Mouse (Mus musculus) midbrain, postnatal 0 days (tissue): ENCODE measurements at regions not wholly inside any gene's neighbourhood (a gene's known extent, or its start where the extent isn't known, plus 50 kb on each side); places are given as distances from the start of the nearest gene placed in this dataset.

ENCODE experiments used
- ATAC-seq: fragments of 200-750 bp; cut with Nextera tagmentation; 2 replicates; pipeline ENCODE4 v1.8.0; 2017; ENCODE audit warnings: moderate number of reproducible peaks, mild to moderate bottlenecking, moderate TSS enrichment, moderate library complexity; ENCODE audit not compliant: low FRiP score
- DNase-seq: peaks from one replicate; pipeline ENCODE4 v3.0.0-alpha.2; 2015; ENCODE audit warnings: low spot score
- H3K27ac ChIP-seq: fragments of 300-500 bp; sonication (generic); 2 replicates; pipeline ENCODE4 v1.5.1; 2014; ENCODE audit warnings: low read depth, mild to moderate bottlenecking, low read length, mixed read lengths
- H3K27me3 ChIP-seq: fragments of 300-500 bp; sonication (generic); 2 replicates; pipeline ENCODE4 v1.6.1; 2014; ENCODE audit warnings: low read length, control low read depth, mixed read lengths; ENCODE audit not compliant: insufficient read depth
- H3K36me3 ChIP-seq: fragments of 300-500 bp; sonication (generic); 2 replicates; pipeline ENCODE4 v1.6.1; 2014; ENCODE audit warnings: low read length, control low read depth, mixed read lengths; ENCODE audit not compliant: insufficient read depth
- H3K4me1 ChIP-seq: fragments of 300-500 bp; sonication (generic); 2 replicates; pipeline ENCODE4 v1.6.1; 2014; ENCODE audit warnings: mild to moderate bottlenecking, control low read depth, antibody characterized with exemption, low read length, mixed read lengths; ENCODE audit not compliant: insufficient read depth
- H3K4me2 ChIP-seq: fragments of 300-500 bp; sonication (generic); 2 replicates; pipeline ENCODE4 v1.6.1; 2014; ENCODE audit warnings: low read depth, mild to moderate bottlenecking, low read length, mixed read lengths; ENCODE audit not compliant: poor library complexity, severe bottlenecking
- H3K4me3 ChIP-seq: fragments of 300-500 bp; sonication (generic); 2 replicates; pipeline ENCODE4 v1.5.1; 2014; ENCODE audit warnings: low read depth, mild to moderate bottlenecking, low read length, moderate library complexity
- H3K9ac ChIP-seq: fragments of 300-500 bp; sonication (generic); replicated peaks from 2 replicates; pipeline ENCODE4 v1.6.1; 2014; ENCODE audit warnings: mild to moderate bottlenecking, low read length, moderate library complexity, mixed read lengths; ENCODE audit not compliant: poor library complexity, severe bottlenecking
- H3K9me3 ChIP-seq: fragments of 300-500 bp; sonication (generic); 2 replicates; pipeline ENCODE4 v1.6.1; 2016; ENCODE audit warnings: low read length, control low read depth
- CTCF ChIP-seq: IDR thresholded peaks from 2 replicates; pipeline ENCODE4 v1.5.1; 2016; ENCODE audit warnings: antibody characterized with exemption, mild to moderate bottlenecking
- WGBS: fragments of 180-500 bp; shearing (Covaris S2); extraction: QIAGEN DNeasy Blood & Tissue Kit; methylation state at CpG from one replicate; pipeline ENCODE4 v1.1.7; 2014; 5-methylcytosine and 5-hydroxymethylcytosine counted together

DNA sequence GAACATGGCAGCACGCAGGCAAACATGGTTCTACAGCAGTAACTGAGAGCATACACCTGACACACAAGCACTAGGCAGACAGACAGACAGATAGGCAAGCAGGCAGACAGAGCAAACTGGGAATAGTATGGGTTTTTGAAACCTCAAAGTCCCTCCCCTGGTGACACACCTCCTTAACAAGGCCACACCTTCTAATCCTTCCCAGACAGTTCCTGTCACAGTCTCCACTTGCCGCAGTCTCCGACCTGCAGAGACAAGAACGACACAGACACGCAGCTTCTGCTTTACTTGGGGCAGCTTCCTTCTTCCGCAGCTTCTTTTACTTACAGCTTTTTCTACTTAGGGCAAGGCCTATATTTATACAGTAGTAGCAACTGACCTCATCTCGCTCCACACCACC, 155.9 kb upstream of the Cadm1 start:
- no peak overlapping the region for H3K9ac ChIP-seq
- H3K4me2 ChIP-seq = no peak overlapping the region
- ATAC-seq (no peak), DNase-seq (no peak)
- no peak for TF ChIP-seq CTCF
- H3K9me3 ChIP-seq = no peaks in the 10 kb centered on the region
- no peak overlapping the region for H3K27ac ChIP-seq
- no peaks in the 10 kb centered on the region for H3K36me3 ChIP-seq
- WGBS = 96% methylated on average over 7 of the region's 7 CpGs
- H3K4me1 ChIP-seq = no peaks in the 10 kb centered on the region
- 0 out of 2 replicates have a peak, but pooled peaks cover 3% of the 10 kb centered on the region for H3K27me3 ChIP-seq
- H3K4me3 ChIP-seq = no peak overlapping the region

DNA sequence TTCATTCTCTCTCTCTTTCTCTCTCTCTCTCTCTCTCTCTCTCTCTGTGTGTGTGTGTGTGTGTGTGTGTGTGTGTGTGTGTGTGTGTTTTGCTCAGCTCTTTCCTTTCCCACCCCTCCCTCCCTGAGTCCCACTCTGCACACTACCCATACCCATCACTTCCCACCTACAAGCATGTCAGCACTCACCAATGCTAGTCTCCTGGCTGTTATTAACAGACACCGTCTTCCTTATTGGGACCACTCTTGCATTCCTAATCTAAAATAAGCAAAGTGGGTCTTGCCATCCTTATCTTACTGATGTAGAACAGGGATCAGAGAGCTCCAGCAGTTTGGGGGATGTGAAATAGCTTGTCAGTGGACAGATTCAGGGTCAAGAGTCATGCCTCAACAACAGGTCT, 153.3 kb upstream of the Cadm1 start:
- H3K36me3 ChIP-seq = no peaks in the 10 kb centered on the region
- TF ChIP-seq CTCF = no peak
- 0 out of 2 replicates have a peak, but pooled peaks cover 3% of the 10 kb centered on the region for H3K27me3 ChIP-seq
- no peak overlapping the region for H3K4me3 ChIP-seq
- H3K4me2 ChIP-seq = no peak overlapping the region
- H3K9ac ChIP-seq = no peak overlapping the region
- no peaks in the 10 kb centered on the region for H3K4me1 ChIP-seq
- no peaks in the 10 kb centered on the region for H3K9me3 ChIP-seq
- H3K27ac ChIP-seq = no peak overlapping the region
- ATAC-seq = no peak
- WGBS = 93% methylated on average over 1 of the region's 1 CpGs
- no peak for DNase-seq

DNA sequence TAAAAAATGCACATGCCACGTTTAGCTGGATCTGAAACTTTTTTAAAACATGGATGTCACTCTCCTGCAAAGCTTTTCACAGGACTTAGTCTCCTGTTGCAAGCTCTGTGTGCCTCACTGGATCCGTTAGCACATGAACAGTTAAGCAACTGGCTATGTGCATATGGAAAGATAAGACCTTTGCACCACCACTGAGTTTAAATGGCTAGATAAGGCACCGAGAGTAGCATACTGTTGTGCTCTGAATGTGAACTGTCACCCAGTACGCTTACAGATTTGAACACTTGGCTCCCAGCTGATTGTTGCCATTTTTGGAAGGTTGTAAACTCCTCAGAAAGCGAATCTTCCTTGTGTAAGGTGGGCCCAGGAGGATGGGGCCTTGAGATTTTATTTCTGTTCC, 151.4 kb upstream of the Cadm1 start:
- 91% methylated on average over 5 of the region's 5 CpGs for WGBS
- H3K4me2 ChIP-seq = no peak overlapping the region
- no peak for ATAC-seq

GRCm38 (mm10) chr9:47380361-47380760, 149.6 kb upstream of the Cadm1 start:
- WGBS = 71% methylated on average over 7 of the region's 7 CpGs
- ATAC-seq = no peak

More for the DNA sequence above, 151.4 kb upstream of the Cadm1 start:
- Histone ChIP-seq H3K27me3 (0 out of 2 replicates have a peak, but pooled peaks cover 3% of the 10 kb centered on the region), H3K9me3 (no peaks in the 10 kb centered on the region), H3K4me3 (no peak overlapping the region), H3K4me1 (no peaks in the 10 kb centered on the region), H3K36me3 (no peaks in the 10 kb centered on the region), H3K9ac (no peak overlapping the region), H3K27ac (no peak overlapping the region)
- no peak for DNase-seq
- no peak for TF ChIP-seq CTCF

DNA sequence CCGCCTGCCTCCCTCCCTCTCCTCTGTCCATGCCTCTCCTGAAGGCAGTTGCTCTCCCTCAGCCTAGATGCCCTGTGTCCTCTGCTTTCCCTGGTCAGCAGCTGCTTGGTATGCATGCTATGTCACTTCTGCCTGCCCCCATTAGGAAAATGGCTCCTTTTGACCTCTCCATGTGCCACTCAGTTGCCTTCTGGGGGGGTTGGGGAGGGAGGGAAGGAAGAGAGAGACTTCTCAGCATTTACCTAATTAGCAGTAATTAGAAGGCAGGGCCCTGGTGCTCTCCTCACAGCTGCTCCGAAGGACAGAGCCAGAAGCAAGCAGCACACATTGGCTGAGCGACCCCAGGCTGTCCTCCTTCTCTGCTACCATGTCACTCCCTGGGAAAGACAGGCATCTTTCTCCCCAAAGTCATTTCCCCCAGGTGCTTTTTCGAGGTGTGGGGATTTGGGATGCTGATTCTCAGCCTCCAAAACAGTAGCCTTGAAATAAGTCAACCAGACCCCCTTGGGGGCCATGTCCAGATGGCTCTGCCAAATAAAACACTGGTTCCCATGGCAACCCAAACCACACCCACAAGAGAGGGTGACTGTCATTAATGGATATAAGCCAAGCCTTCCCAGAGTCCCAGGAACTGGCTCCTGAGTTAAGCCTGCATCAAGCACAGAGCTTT, 145.7 kb upstream of the Cadm1 start:
- no peak for TF ChIP-seq CTCF
- WGBS = 49% methylated on average over 4 of the region's 4 CpGs
- Histone ChIP-seq H3K27me3 (no peaks in the 10 kb centered on the region), H3K9me3 (no peaks in the 10 kb centered on the region), H3K4me2 (no peak overlapping the region), H3K27ac (no peak overlapping the region), H3K9ac (no peak overlapping the region), H3K4me3 (no peak overlapping the region), H3K4me1 (no peaks in the 10 kb centered on the region), H3K36me3 (no peaks in the 10 kb centered on the region)
- DNase-seq (peak; percentile 63), ATAC-seq (no peak)

More at GRCm38 (mm10) chr9:47380361-47380760, 149.6 kb upstream of the Cadm1 start:
- Histone ChIP-seq H3K9ac (no peak overlapping the region), H3K27me3 (0 out of 2 replicates have a peak, but pooled peaks cover 3% of the 10 kb centered on the region), H3K9me3 (no peaks in the 10 kb centered on the region), H3K36me3 (no peaks in the 10 kb centered on the region), H3K4me1 (no peaks in the 10 kb centered on the region), H3K27ac (no peak overlapping the region), H3K4me3 (no peak overlapping the region), H3K4me2 (no peak overlapping the region)
- DNase-seq = no peak
- no peak for TF ChIP-seq CTCF

- ATAC-seq (no peak), DNase-seq (no peak)
- TF ChIP-seq CTCF = no peak
- Histone ChIP-seq H3K9ac (no peak overlapping the region), H3K27ac (no peak overlapping the region), H3K4me3 (no peak overlapping the region), H3K9me3 (no peaks in the 10 kb centered on the region), H3K36me3 (no peaks in the 10 kb centered on the region), H3K4me2 (no peak overlapping the region), H3K27me3 (no peaks in the 10 kb centered on the region), H3K4me1 (no peaks in the 10 kb centered on the region)
- 80% methylated on average over 11 of the region's 11 CpGs for WGBS
Observed at GRCm38 (mm10) chr9:47386646-47387045, 143.3 kb upstream of the Cadm1 start.
